Mouse (Mus musculus) G1E (cell line): ENCODE measurements around the gene Nectin2.

ENCODE experiments used
- CTCF ChIP-seq: IDR thresholded peaks from 2 replicates; pipeline ENCODE4 v1.5.1; 2012; ENCODE audit warnings: low read depth, low read length, inconsistent platforms, mixed read lengths
- TAL1 ChIP-seq: conservative IDR thresholded peaks from 2 replicates; pipeline ENCODE4 v1.6.1; 2012; ENCODE audit warnings: low read depth, low read length, inconsistent platforms, mixed read lengths

- TF ChIP-seq TAL1: no peak
- no peak for TF ChIP-seq CTCF
These were observed 3.3 kb upstream of the Nectin2 start for GRCm38 (mm10) chr7:19753587-19753986.
